Mouse (Mus musculus) olfactory bulb, adult 2 months (tissue): ENCODE results near the gene Spred1. TPM values are rescaled to one million over a fixed set of nuclear protein-coding genes. Genes with fewer than 3 reads are reported as not detected.
A peak's percentile ranks its signal among the peaks of the same experiment; 100 is the strongest.

Experiments used
- H3K27ac ChIP-seq: fragments of 200-500 bp; 2 replicates; pipeline ENCODE4 v1.5.1; 2012; ENCODE audit warnings: low read depth, low read length; ENCODE audit not compliant: insufficient read depth
- H3K4me1 ChIP-seq: fragments of 200-500 bp; 2 replicates; pipeline ENCODE4 v1.6.1; 2012; ENCODE audit warnings: low read length; ENCODE audit not compliant: control insufficient read depth, insufficient read depth
- H3K4me3 ChIP-seq: fragments of 200-500 bp; 2 replicates; pipeline ENCODE4 v1.5.1; 2012; ENCODE audit warnings: mild to moderate bottlenecking, low read depth, low read length, moderate library complexity; ENCODE audit not compliant: insufficient read depth
- CTCF ChIP-seq: fragments of 200-500 bp; IDR thresholded peaks from 2 replicates; pipeline ENCODE4 v1.5.1; 2012; ENCODE audit warnings: low read depth, mild to moderate bottlenecking, low read length, moderate library complexity; ENCODE audit not compliant: insufficient read depth
- POLR2A ChIP-seq: fragments of 200-500 bp; IDR thresholded peaks from 2 replicates; pipeline ENCODE4 v1.6.1; 2012; ENCODE audit warnings: mild to moderate bottlenecking, low read depth, low read length, moderate library complexity; ENCODE audit not compliant: insufficient read depth
- WGBS: fragments of 180-500 bp; shearing (Covaris S2); methylation state at CpG from one replicate; pipeline ENCODE4 v1.1.7; 2018; 5-methylcytosine and 5-hydroxymethylcytosine counted together
- polyA plus RNA-seq: library from polyadenylated mRNA; stranded (reverse); fragments of >200 nt; gene quantifications from 2 replicates; pipeline ENCODE4 v1.2.4, GENCODE M21; 2012; ENCODE audit warnings: low replicate concordance; ENCODE audit not compliant: missing spikeins, insufficient read depth, insufficient read length

The Spred1 gene
- polyA plus RNA-seq, 1 experiment: 67.2 TPM

DNA sequence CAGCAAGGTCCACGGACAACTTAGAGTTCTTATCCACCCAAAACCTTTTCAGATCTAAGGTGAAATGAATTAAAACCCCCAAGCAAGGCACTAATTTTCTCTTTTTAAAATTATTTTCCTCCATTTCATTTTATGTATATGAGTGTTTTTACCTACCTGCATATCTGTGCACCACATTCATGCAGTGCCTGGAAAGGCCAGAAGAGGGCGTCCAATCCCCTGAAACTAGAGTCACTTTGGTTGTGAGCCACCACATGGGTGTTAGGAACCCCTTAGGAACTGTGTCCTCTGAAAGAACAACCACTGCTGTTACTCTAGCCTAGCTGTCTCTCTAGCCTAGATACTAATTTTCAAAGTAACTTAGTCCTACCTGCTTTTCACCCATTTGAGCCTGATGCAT, 95.0 kb downstream of the Spred1 start:
- H3K4me3 ChIP-seq: no peak overlapping the region
- peaks cover 6% of the 10 kb centered on the region; the same call in 1 of the 2 replicates for H3K4me1 ChIP-seq
- TF ChIP-seq POLR2A (no peak), CTCF (no peak)
- no peak overlapping the region for H3K27ac ChIP-seq
- WGBS: 71% methylated on average over 2 of the region's 2 CpGs

DNA sequence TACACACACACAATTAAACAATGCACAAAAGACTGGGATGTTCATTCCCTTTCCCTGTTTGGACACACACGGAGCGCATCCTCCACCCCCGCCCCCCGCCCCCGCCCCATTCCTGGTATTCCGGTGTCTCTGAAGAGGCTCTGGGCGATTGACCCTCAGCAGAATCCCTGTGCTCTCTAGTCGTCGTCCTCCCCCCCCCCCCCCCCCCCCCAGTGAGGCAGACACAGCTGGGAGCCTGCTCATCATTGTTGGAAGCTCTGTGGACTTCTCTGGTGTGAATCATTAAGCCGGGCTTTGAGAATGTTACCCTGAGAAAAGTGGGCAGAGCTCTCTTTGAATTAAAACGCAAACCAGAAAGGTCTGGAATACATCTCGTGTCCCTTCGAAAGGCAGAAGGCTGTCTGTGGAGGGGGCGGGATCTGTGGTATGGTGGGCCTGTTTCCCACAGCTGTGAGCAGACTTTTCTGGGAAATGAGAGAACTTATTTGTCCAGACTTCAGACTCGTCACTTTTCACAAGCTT, 96.6 kb downstream of the Spred1 start:
- Histone ChIP-seq H3K27ac (no peak overlapping the region), H3K4me3 (no peak overlapping the region), H3K4me1 (peaks cover 6% of the 10 kb centered on the region; the same call in 1 of the 2 replicates)
- TF ChIP-seq POLR2A: no peak
- TF ChIP-seq CTCF: no peak
- WGBS: 13% methylated on average over 15 of the region's 15 CpGs

DNA sequence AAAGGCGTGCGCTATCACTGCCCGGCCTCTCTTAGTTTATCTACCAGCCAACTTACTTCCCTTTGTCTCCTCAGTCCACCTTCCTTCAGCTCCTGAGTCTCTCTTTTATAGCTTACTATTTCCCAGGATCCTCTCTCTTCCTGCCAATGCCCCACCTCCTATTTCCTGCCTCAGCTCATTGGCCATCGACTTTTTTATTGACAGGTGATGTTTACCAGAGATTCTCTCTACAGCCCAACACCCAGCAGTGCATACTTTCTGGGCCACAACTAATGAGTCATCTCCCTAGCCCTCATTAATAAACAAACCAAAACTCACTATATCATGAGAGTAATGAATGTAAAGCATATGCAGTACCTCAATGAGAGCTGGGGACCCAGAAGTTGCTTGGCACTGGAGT, 98.4 kb downstream of the Spred1 start:
- H3K4me1 ChIP-seq: peaks cover 3% of the 10 kb centered on the region; the same call in 1 of the 2 replicates
- no peak overlapping the region for H3K4me3 ChIP-seq
- H3K27ac ChIP-seq: no peak overlapping the region
- TF ChIP-seq POLR2A: no peak
- 96% methylated on average over 4 of the region's 4 CpGs for WGBS

DNA sequence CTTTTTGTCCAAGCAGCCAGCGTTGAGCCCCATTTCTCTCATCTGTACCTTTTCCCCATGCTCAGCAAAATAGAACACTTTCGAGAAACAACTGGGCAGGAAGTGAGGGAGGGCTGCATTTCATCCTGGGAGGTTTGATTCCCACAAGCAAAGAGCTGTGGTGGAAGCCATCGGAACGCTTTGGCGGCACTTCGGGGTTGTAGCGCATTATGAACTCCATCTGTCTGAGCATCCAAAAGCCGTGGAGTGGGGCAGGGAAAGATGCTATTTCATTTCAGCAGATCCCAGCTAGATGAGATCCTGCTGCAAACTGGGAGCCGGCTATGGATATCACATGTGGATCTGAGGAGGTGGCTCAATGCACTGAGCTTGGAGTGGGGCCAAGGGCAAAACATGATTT, 101.5 kb downstream of the Spred1 start:
- 86% methylated on average over 9 of the region's 9 CpGs for WGBS
- H3K27ac ChIP-seq: no peak overlapping the region
- TF ChIP-seq POLR2A: no peak
- TF ChIP-seq CTCF: no peak
- peaks cover 3% of the 10 kb centered on the region; the same call in 1 of the 2 replicates for H3K4me1 ChIP-seq
- no peak overlapping the region for H3K4me3 ChIP-seq

DNA sequence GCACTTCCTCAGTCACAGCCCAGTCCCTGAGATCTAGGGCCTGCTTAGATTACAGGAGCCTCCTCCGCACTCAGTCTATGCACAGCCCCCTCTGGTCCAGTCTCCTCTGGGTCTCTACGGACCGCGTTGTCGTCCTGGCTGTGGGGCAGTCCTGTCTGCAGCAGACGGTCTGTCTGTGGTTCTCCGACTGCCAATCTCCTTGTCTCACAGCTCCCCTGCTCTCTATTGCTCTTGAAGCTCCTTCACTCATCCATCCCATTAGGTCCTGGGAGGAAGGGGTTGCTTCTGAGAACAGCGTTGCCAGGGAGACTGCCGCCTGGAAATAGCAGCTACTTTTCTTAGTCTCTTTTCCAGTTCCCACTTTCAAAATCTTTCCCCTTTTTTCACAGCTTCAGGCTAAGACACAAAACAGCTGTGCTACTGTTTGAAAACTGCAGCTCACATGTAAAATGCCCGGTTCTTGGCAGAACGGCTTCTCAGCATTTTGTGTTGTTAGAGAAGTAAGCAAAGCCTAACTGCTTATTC, 107.5 kb downstream of the Spred1 start:
- no peak for TF ChIP-seq CTCF
- TF ChIP-seq POLR2A: no peak
- Histone ChIP-seq H3K4me1 (peaks cover 14% of the 10 kb centered on the region), H3K4me3 (no peak overlapping the region), H3K27ac (peak overlapping the region; percentile 54)
- 11% methylated on average over 11 of the region's 11 CpGs for whole genome bisulfite sequencing

DNA sequence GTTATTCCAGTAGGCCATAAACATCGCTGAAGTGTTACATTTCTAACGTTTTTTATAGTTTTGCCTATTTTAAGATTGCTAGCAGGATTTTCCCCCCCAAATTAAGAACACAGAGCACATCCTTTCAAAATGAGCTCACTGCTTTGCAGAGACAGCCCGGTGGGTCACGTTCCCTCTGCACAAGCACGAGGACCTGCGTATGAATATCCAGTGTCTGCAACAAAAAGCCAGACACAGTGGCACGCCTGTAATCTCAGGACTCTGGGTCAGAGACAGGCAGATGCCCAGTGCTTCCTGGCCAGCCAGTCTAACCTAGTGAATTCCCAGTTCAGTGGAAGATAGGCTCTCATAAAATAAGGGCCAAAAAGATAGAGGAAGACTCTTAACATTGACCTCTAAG, 109.1 kb downstream of the Spred1 start:
- Histone ChIP-seq H3K27ac (no peak overlapping the region), H3K4me3 (no peak overlapping the region), H3K4me1 (peaks cover 14% of the 10 kb centered on the region)
- no peak for TF ChIP-seq CTCF
- no peak for TF ChIP-seq POLR2A
- 44% methylated on average over 7 of the region's 7 CpGs for WGBS

DNA sequence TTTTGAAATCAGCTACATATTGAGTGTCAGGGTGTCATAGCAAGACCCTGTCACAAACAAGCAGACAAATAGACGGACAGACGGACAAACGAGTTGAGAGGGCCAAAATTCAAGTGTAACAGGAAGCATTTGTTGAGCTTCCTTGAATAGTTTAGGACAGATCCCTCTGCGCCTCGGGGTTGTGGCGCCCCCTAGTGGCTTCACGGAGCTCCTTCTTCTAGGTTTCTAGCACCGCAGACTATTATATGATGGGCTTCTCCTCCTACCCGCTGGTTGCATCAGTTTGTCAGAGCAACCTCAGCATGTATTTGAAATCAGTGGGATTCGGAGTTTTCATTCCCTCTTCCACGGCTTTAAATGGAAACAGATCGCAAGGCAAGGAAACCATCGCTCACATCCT, 110.1 kb downstream of the Spred1 start:
- WGBS: 2% methylated on average over 13 of the region's 13 CpGs
- Histone ChIP-seq H3K4me3 (no peak overlapping the region), H3K4me1 (peaks cover 14% of the 10 kb centered on the region), H3K27ac (no peak overlapping the region)
- TF ChIP-seq POLR2A: no peak
- TF ChIP-seq CTCF: peak; percentile 67

Other genes starting within 250 kb of the Spred1 start
- gene Tmco5, start 242.7 kb upstream of the Spred1 start, polyA plus RNA-seq: not detected in 2 replicates
- gene Fam98b, start 128.4 kb downstream of the Spred1 start, polyA plus RNA-seq: not detected in 2 replicates
- gene Rasgrp1, start 221.6 kb downstream of the Spred1 start, polyA plus RNA-seq: 241 and 242 TPM in 2 replicates